Mouse (Mus musculus): ENCODE measurements around the gene C1rb.
"Not testable (repeated sequence)": the region's sequence is repeated elsewhere in the genome, so short reads cannot be mapped to it uniquely, and the experiment has no call there.

Gene C1rb

GRCm38 (mm10) chr6:124593121-124593520, 23.0 kb downstream of the C1rb start:
- ATAC-seq (ENCODE audit: low TSS enrichment): no peak

GRCm38 (mm10) chr6:124602031-124602430, 31.9 kb downstream of the C1rb start:
- no peak for ATAC-seq (ENCODE audit: low TSS enrichment)

- no peak for ATAC-seq (ENCODE audit: low TSS enrichment)
Observed at GRCm38 (mm10) chr6:124625612-124626011, 55.5 kb downstream of the C1rb start.

- not testable (repeated sequence) for ATAC-seq (ENCODE audit: low TSS enrichment)
Observed at GRCm38 (mm10) chr6:124626184-124626583, 56.1 kb downstream of the C1rb start.

DNA sequence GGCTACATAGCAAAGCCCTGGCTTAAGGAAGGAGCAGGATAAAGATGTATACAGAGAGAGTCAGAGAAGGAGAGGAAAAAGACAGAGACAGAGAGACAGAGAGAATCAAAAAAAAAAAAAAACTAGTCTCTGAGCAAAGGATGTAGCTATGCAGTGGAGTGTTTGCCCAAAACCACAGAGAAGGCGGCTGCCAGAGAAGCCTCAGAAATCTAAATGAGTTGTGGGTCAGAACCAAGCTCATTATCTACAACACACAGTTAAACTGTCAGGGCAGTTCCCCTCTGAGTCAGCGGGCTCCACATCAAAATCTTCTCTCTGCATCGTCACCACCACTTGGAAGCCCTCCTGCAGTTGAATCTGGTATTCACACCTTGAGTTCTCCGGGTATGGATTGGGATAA, 60.7 kb downstream of the C1rb start:
- no peak for ATAC-seq (ENCODE audit: low TSS enrichment)

Measured in frontal cortex, adult (tissue).